Mouse (Mus musculus) frontal cortex, adult (tissue): ENCODE measurements at regions not wholly inside any gene's neighbourhood (a gene's known extent, or its start where the extent isn't known, plus 50 kb on each side); places are given as distances from the start of the nearest gene placed in this dataset.

Source experiments
- ATAC-seq: cut with Nextera tagmentation; 2 replicates; pipeline ENCODE4 v1.9.2; 2017; ENCODE audit warnings: mild to moderate bottlenecking, moderate library complexity, mixed read lengths; ENCODE audit not compliant: low TSS enrichment

DNA sequence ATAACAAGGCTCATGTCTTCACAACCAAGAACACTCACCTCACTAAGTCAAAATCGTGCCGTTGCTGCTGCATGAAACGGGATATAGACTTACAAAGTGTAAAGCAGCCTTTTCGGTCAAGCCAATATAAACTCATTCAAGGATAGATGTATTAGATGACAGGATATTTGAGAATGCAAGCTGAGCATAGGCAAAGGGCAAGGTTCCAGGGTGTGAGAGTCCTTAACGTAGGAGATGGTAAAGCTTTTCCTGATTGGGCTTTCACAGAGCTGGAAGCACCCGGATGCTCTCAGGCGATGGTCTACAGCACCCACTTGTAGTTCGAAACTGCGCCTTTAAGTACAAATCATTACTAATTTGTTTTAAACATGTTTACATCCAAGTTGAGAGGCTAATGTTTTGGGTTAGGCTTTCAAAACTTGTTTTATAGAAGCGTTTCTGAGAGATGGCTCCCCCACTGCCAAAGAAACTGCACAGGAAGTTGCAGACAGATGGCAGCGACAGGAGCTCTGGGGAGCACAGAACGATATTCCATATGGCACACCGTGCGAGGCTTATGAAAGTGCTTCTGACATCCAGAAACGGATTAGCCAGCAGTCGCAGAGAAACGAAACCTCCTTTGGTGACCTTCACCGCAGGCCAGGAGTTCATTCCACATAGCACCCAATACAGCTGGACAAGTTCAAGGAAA lies 54.1 kb upstream of the Rell1 start:
- peak; percentile 91 for ATAC-seq

- ATAC-seq, result peak; percentile 58
Measured at GRCm38 (mm10) chr5:64023324-64023650, 54.6 kb upstream of the Rell1 start.

- ATAC-seq, result no peak
Measured at GRCm38 (mm10) chr5:64024420-64024819, 55.7 kb upstream of the Rell1 start.

DNA sequence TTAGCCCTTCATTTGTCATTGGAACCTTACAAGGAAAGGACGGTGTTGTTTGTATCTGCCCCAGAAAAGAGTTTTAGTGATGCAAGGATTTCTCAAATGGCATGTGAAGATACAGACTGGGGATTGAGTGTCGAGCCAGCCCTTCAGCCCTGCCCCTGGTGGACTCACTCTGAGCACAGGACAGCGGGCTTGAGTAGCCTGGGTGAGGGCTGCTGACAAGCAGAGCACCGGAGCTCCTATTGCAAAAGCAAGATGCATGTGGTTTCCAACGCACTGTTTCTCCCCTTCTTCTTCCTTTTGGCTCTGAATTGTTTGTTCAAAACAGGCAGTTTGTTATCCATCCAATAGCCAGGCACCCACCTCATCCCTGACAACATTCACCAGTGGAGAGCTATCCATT lies 59.0 kb upstream of the Rell1 start:
- ATAC-seq, result no peak

DNA sequence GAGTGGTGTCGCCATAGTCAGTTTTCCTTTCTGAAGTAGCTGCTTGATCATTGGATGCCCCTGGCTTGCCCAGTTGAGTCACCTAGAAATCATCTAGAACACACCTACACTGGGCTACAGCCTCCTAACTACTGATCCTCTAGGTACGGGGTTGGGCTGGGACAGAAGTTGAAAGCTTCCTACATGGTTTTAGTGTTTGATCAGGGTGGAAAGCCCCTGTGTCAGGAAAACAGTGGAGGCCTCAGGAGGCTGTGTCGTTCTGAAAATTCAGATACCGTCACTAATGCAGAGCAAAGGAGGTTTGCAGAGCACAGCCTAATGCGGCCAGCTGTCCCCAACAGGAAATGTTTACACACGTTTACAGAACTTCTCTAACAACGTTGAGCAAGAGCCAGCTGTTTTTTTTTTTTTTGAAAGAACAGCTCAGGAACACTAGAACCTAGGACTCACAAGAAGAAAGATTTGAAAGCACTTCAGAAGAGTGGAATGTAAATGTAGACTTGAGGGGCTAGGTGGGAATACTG lies 61.0 kb upstream of the Rell1 start:
- ATAC-seq, result no peak

- ATAC-seq, result no peak
Measured at GRCm38 (mm10) chr5:64030281-64030960, 61.7 kb upstream of the Rell1 start.

DNA sequence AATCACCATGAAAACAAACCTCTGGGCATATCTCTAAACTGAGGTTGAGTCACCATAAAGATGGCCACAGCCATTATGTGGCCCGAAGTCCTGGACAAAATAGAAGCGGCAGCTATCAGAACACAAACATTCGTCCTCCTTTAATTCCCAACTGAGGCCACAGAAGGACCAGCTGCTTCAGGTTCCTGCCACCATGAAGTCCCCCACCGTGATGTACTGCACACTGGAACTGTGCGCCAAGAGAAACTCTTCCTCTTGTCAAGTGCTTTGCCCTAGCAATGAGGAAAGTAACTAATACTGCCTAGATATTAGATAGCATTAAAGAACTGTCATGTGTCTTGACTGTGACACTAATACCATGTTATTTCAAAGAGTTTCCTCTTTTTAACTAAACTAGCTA lies 54.4 kb upstream of the Pgm2 start:
- ATAC-seq, result no peak

DNA sequence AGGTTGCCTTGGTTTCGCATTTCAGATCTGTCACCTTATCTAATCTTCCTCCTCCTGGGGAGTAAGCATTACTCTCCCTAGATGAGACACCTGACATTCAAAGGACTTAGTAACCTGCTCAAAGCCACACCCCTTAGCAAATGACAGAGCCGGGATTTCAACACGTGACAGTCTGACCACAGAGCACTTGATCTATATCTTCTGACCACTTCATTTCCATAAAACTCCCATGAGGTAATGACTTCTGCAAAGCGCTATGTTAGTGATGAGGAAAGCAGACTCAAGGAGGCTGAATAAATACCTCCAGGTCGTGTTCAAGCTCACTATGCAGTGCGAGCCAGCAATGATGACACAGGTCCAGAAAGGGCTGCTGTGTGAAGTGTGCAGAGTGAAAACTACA lies 52.1 kb upstream of the Pgm2 start:
- no peak for ATAC-seq
